In genomic region chr5:75285950-75286349, GRCm38 (mm10) we compare ENCODE assay signal across 26 mouse cellular contexts.
A peak's percentile ranks its signal among the peaks of the same experiment; 100 is the strongest.
DNase-seq lines count a peak whose midpoint lies in the region; ATAC-seq and TF ChIP-seq lines count a peak whose summit lies in the region.
"Had no signal": no experiment of that assay in that cellular context is flagged by ENCODE, and none has a peak within 500 bp of the region (broad histone marks: within the 10 kb centered on the region; RNA-seq: fewer than 3 reads in every experiment).

No protein-coding gene starts in this region.

- peak overlapping the region; percentile 10; the same call in 1 of the 2 replicates for H3K4me2 ChIP-seq in hindbrain, embryonic 14.5 days (replicated peaks)
- H3K4me2 ChIP-seq in liver, embryonic 13.5 days: 0 out of 2 replicates have a peak overlapping the region, but pooled peaks have one; percentile 12
- H3K4me2 ChIP-seq in midbrain, postnatal 0 days (ENCODE audit: low read depth, low read length, poor library complexity, severe bottlenecking): no peak overlapping the region
- no peak overlapping the region for H3K4me2 ChIP-seq in heart, embryonic 11.5 days
- H3K4me2 ChIP-seq: embryonic facial prominence, embryonic 13.5 days; forebrain, embryonic 13.5 days; kidney, embryonic 15.5 days; limb, embryonic 15.5 days; midbrain, embryonic 13.5 days; neural tube, embryonic 12.5 days had no signal

- no peak overlapping the region for H3K27ac ChIP-seq in hindbrain, embryonic 14.5 days
- no peak overlapping the region for H3K27ac ChIP-seq in hindbrain, embryonic 10.5 days
- H3K27ac ChIP-seq in liver, embryonic 13.5 days: no peak overlapping the region
- no peak overlapping the region for H3K27ac ChIP-seq in midbrain, postnatal 0 days (ENCODE audit: low read depth, low read length)
- H3K27ac ChIP-seq in heart, embryonic 11.5 days (ENCODE audit: low read depth, low read length): no peak overlapping the region
- H3K27ac ChIP-seq: embryonic facial prominence, embryonic 13.5 days; forebrain, embryonic 13.5 days; hindbrain, postnatal 0 days; kidney, embryonic 15.5 days; limb, embryonic 15.5 days; midbrain, embryonic 13.5 days; neural tube, embryonic 12.5 days had no signal

- no peaks in the 10 kb centered on the region for H3K9me3 ChIP-seq in hindbrain, embryonic 14.5 days (ENCODE audit: control insufficient read depth, low read length)
- no peaks in the 10 kb centered on the region for H3K9me3 ChIP-seq in hindbrain, embryonic 10.5 days
- H3K9me3 ChIP-seq in liver, embryonic 13.5 days (replicated peaks): no peaks in the 10 kb centered on the region
- no peaks in the 10 kb centered on the region for H3K9me3 ChIP-seq in midbrain, postnatal 0 days (ENCODE audit: low read length)
- H3K9me3 ChIP-seq in heart, embryonic 11.5 days (replicated peaks; ENCODE audit: control insufficient read depth, low read length): no peaks in the 10 kb centered on the region
- H3K9me3 ChIP-seq: embryonic facial prominence, embryonic 13.5 days; forebrain, embryonic 13.5 days; kidney, embryonic 15.5 days; limb, embryonic 15.5 days; midbrain, embryonic 13.5 days; neural tube, embryonic 12.5 days had no signal

- 67% methylated on average over 10 of the region's 10 CpGs for WGBS in hindbrain, embryonic 14.5 days
- 83% methylated on average over 10 of the region's 10 CpGs for WGBS in hindbrain, embryonic 10.5 days
- 14% methylated on average over 10 of the region's 10 CpGs for WGBS in liver, embryonic 13.5 days (ENCODE audit: insufficient replicate concordance)
- WGBS in midbrain, postnatal 0 days: 56% methylated on average over 10 of the region's 10 CpGs
- 56% methylated on average over 10 of the region's 10 CpGs for WGBS in heart, embryonic 11.5 days (ENCODE audit: insufficient replicate concordance)

- no peaks in the 10 kb centered on the region for H3K36me3 ChIP-seq in hindbrain, embryonic 14.5 days (replicated peaks; ENCODE audit: control insufficient read depth, insufficient read depth)
- H3K36me3 ChIP-seq in hindbrain, embryonic 10.5 days: no peaks in the 10 kb centered on the region
- no peaks in the 10 kb centered on the region for H3K36me3 ChIP-seq in liver, embryonic 13.5 days
- H3K36me3 ChIP-seq in midbrain, postnatal 0 days (ENCODE audit: insufficient read depth, low read length): no peaks in the 10 kb centered on the region
- H3K36me3 ChIP-seq in heart, embryonic 11.5 days (ENCODE audit: control insufficient read depth, insufficient read depth, low read length): no peaks in the 10 kb centered on the region
- H3K36me3 ChIP-seq: embryonic facial prominence, embryonic 13.5 days; kidney, embryonic 15.5 days; limb, embryonic 15.5 days; midbrain, embryonic 13.5 days; neural tube, embryonic 12.5 days had no signal

- ATAC-seq in hindbrain, embryonic 14.5 days (ENCODE audit: low FRiP score): no peak
- ATAC-seq in common myeloid progenitor, adult 5-6 weeks (replicated peaks; ENCODE audit: low read depth, poor library complexity, severe bottlenecking): peak; percentile 52
- ATAC-seq in liver, embryonic 13.5 days (ENCODE audit: low read depth): peak; percentile 62
- ATAC-seq in megakaryocyte-erythroid progenitor cell, adult 5-6 weeks (replicated peaks; ENCODE audit: low FRiP score, low TSS enrichment, poor library complexity, severe bottlenecking): peak; percentile 57
- ATAC-seq in midbrain, postnatal 0 days (ENCODE audit: low FRiP score): no peak
- ATAC-seq in heart, embryonic 11.5 days (replicated peaks; ENCODE audit: insufficient number of reproducible peaks, low FRiP score, low TSS enrichment): no peak
- ATAC-seq: forebrain, embryonic 13.5 days; hindbrain, postnatal 0 days; intestine, embryonic 16.5 days; midbrain, embryonic 13.5 days had no signal

- H3K9ac ChIP-seq in hindbrain, embryonic 14.5 days: no peak overlapping the region
- no peak overlapping the region for H3K9ac ChIP-seq in liver, embryonic 13.5 days
- no peak overlapping the region for H3K9ac ChIP-seq in midbrain, postnatal 0 days (replicated peaks; ENCODE audit: low read length, poor library complexity, severe bottlenecking)
- no peak overlapping the region for H3K9ac ChIP-seq in heart, embryonic 11.5 days (ENCODE audit: low read depth, low read length)
- H3K9ac ChIP-seq: embryonic facial prominence, embryonic 13.5 days; forebrain, embryonic 13.5 days; kidney, embryonic 15.5 days; limb, embryonic 15.5 days; midbrain, embryonic 13.5 days; neural tube, embryonic 12.5 days had no signal

- 0 out of 2 replicates have a peak, but pooled peaks cover 7% of the 10 kb centered on the region for H3K4me1 ChIP-seq in hindbrain, embryonic 14.5 days (replicated peaks; ENCODE audit: control insufficient read depth, insufficient read depth, low read length)
- H3K4me1 ChIP-seq in hindbrain, embryonic 10.5 days (replicated peaks): 0 out of 2 replicates have a peak, but pooled peaks cover 3% of the 10 kb centered on the region
- peaks cover 46% of the 10 kb centered on the region for H3K4me1 ChIP-seq in liver, embryonic 13.5 days (replicated peaks)
- no peaks in the 10 kb centered on the region; the same call in 1 of the 2 replicates for H3K4me1 ChIP-seq in midbrain, postnatal 0 days (ENCODE audit: insufficient read depth, low read length)
- no peaks in the 10 kb centered on the region; the same call in 1 of the 2 replicates for H3K4me1 ChIP-seq in heart, embryonic 11.5 days (ENCODE audit: control insufficient read depth, insufficient read depth, low read length)
- H3K4me1 ChIP-seq: forebrain, embryonic 13.5 days; kidney, embryonic 15.5 days had no signal

- no peaks in the 10 kb centered on the region for H3K27me3 ChIP-seq in hindbrain, embryonic 14.5 days (ENCODE audit: control insufficient read depth, insufficient read depth, low read length)
- no peaks in the 10 kb centered on the region for H3K27me3 ChIP-seq in hindbrain, embryonic 10.5 days (ENCODE audit: insufficient read depth, poor library complexity, severe bottlenecking)
- H3K27me3 ChIP-seq in liver, embryonic 13.5 days: no peaks in the 10 kb centered on the region
- H3K27me3 ChIP-seq in midbrain, postnatal 0 days (ENCODE audit: insufficient read depth, low read length): no peaks in the 10 kb centered on the region
- no peaks in the 10 kb centered on the region for H3K27me3 ChIP-seq in heart, embryonic 11.5 days (ENCODE audit: control insufficient read depth, insufficient read depth, low read length)
- H3K27me3 ChIP-seq: embryonic facial prominence, embryonic 13.5 days; forebrain, embryonic 13.5 days; kidney, embryonic 15.5 days; limb, embryonic 15.5 days; midbrain, embryonic 13.5 days; neural tube, embryonic 12.5 days had no signal

- no peak for TF ChIP-seq CTCF in midbrain, postnatal 0 days (IDR thresholded peaks at IDR 0.05)

- H3K4me3 ChIP-seq in hindbrain, embryonic 14.5 days (replicated peaks; ENCODE audit: low read length): no peak overlapping the region
- H3K4me3 ChIP-seq in hindbrain, embryonic 10.5 days: no peak overlapping the region
- no peak overlapping the region for H3K4me3 ChIP-seq in liver, embryonic 13.5 days (replicated peaks)
- no peak overlapping the region for H3K4me3 ChIP-seq in midbrain, postnatal 0 days (ENCODE audit: low read depth, low read length)
- no peak overlapping the region for H3K4me3 ChIP-seq in heart, embryonic 11.5 days (ENCODE audit: low read depth, low read length)
- H3K4me3 ChIP-seq: embryonic facial prominence, embryonic 13.5 days; erythroblast, embryonic 14.5 days; forebrain, embryonic 13.5 days; kidney, embryonic 15.5 days; limb, embryonic 15.5 days; midbrain, embryonic 13.5 days; neural tube, embryonic 12.5 days had no signal

- no peak for DNase-seq in hindbrain, embryonic 14.5 days (ENCODE audit: low spot score)
- no peak for DNase-seq in hindbrain, embryonic 10.5 days (ENCODE audit: low spot score)
- peak; percentile 8 for DNase-seq in liver, embryonic 13.5 days
- DNase-seq in midbrain, postnatal 0 days (ENCODE audit: low spot score): no peak
- DNase-seq: adrenal gland, postnatal 14 days; cerebellum, adult 2 months; cerebellum, postnatal 25 days; embryo, embryonic 11 days; gastrocnemius, postnatal 36 days; heart, postnatal 4 days; kidney, postnatal 4 days; left cerebral cortex, postnatal 4 days; lung, postnatal 10 days; thymus, postnatal 25 days had no signal

Comparison
In these comparisons a context has a peak if more than half of its experiments do, and no peak if none do; other contexts are left out.
1. ATAC-seq: peak in common myeloid progenitor, adult 5-6 weeks (single experiment), liver, embryonic 13.5 days (single experiment) and megakaryocyte-erythroid progenitor cell, adult 5-6 weeks (single experiment); none in hindbrain, embryonic 14.5 days (single experiment), midbrain, postnatal 0 days (single experiment) and heart, embryonic 11.5 days (single experiment).
2. H3K4me2 ChIP-seq: peak in hindbrain, embryonic 14.5 days (single experiment) and liver, embryonic 13.5 days (single experiment); none in midbrain, postnatal 0 days (single experiment) and heart, embryonic 11.5 days (single experiment).